Mouse (Mus musculus) G1E (cell line): Measurements from ENCODE around the gene Nos1ap. TPM values are rescaled to one million over a fixed set of nuclear protein-coding genes. Genes with fewer than 3 reads are reported as not detected.

ENCODE experiments used
- ATAC-seq: 2 replicates; pipeline ENCODE4 v1.8.0; 2016; ENCODE audit warnings: mild to moderate bottlenecking; ENCODE audit not compliant: insufficient number of reproducible peaks, poor library complexity, low FRiP score, severe bottlenecking; ENCODE audit errors: extremely low read depth
- DNase-seq: peaks from one replicate; pipeline ENCODE4 v3.0.0; 2012; ENCODE audit warnings: low spot score
- H3K27me3 ChIP-seq: 2 replicates; pipeline ENCODE4 v1.6.1; 2012; ENCODE audit warnings: mild to moderate bottlenecking, low read length, inconsistent platforms; ENCODE audit not compliant: insufficient read depth
- H3K36me3 ChIP-seq: replicated peaks from 2 replicates; pipeline ENCODE3; 2012; ENCODE audit warnings: mild to moderate bottlenecking, inconsistent platforms
- H3K4me1 ChIP-seq: 2 replicates; pipeline ENCODE4 v1.6.1; 2012; ENCODE audit warnings: low read depth, low read length, inconsistent platforms, mixed read lengths; ENCODE audit not compliant: insufficient read depth
- H3K4me3 ChIP-seq: 2 replicates; pipeline ENCODE4 v1.5.1; 2012; ENCODE audit warnings: low read depth, mild to moderate bottlenecking, inconsistent platforms, low read length, moderate library complexity, mixed read lengths
- H3K9me3 ChIP-seq: replicated peaks from 2 replicates; pipeline ENCODE4 v1.6.1; 2012; ENCODE audit warnings: inconsistent platforms
- CTCF ChIP-seq: IDR thresholded peaks from 2 replicates; pipeline ENCODE4 v1.5.1; 2012; ENCODE audit warnings: low read depth, low read length, inconsistent platforms, mixed read lengths
- GATA1 ChIP-seq: IDR thresholded peaks from 2 replicates; pipeline ENCODE4 v1.6.1; 2012; ENCODE audit warnings: borderline replicate concordance, low read length, inconsistent platforms, mixed read lengths
- GATA2 ChIP-seq: IDR thresholded peaks from 2 replicates; pipeline ENCODE4 v1.6.1; 2012; ENCODE audit warnings: low read depth, low read length, inconsistent platforms, borderline replicate concordance
- POLR2AphosphoS5 ChIP-seq: IDR thresholded peaks from 2 replicates; pipeline ENCODE4 v1.6.1; 2012; ENCODE audit warnings: low read depth, low read length, inconsistent platforms; ENCODE audit not compliant: insufficient replicate concordance
- TAL1 ChIP-seq: conservative IDR thresholded peaks from 2 replicates; pipeline ENCODE4 v1.6.1; 2012; ENCODE audit warnings: low read depth, low read length, inconsistent platforms, mixed read lengths
- polyA plus RNA-seq: library from polyadenylated mRNA; stranded (reverse); fragments of >175 nt; gene quantifications from 2 replicates; pipeline ENCODE4 v1.2.3, GENCODE M21; 2012
- total RNA-seq, 2 experiments: library from RNA; stranded (forward) in 1 of 2; stranded (reverse) in 1 of 2; fragments of 200-1000 nt in 1 of 2; fragments of >200 nt in 1 of 2; fragmentation: Nextera tagmentation in 1 of 2; gene quantifications; 2 replicates each; pipeline ENCODE4 v1.2.3; 2014 to 2017

Gene Nos1ap
- total and polyA plus RNA-seq, 3 experiments = 1.6 to 18.2 (median 6.1) TPM

DNA sequence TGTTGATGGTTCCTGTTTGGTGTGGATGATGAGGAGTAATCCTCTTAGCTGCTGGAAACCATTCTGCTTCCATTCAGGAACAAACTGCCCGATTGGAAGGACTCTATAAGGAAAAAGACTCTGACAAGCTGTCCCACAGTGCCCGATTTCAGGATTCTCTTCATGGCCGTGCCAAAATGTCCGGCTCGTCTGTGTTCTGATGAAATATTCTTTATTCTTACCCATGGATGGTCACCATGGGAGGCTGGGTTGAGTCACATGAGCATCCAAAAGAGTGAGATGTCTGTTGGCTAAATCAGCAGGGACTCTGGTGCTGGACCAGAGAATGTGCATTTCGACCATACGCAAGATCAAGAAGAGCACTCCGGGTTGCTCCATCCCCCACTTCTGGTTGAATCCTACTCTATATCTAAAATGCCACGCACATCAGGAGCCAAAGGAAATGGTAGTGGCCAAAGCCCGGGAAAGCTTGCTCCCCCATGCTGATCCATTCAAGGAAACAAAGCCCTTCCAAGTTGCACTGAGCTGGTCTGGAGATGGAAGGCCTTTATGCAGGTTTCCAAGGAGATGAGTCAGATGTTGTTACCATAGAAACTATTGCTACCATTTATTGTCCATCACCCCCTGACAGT is 165.3 kb downstream of the Nos1ap start:
- ATAC-seq (no peak), DNase-seq (no peak)
- Histone ChIP-seq H3K36me3 (no peaks in the 10 kb centered on the region), H3K9me3 (no peaks in the 10 kb centered on the region), H3K27me3 (no peaks in the 10 kb centered on the region; the same call in 1 of the 2 replicates), H3K4me3 (no peak overlapping the region), H3K4me1 (no peaks in the 10 kb centered on the region)
- TF ChIP-seq GATA1 (no peak), TAL1 (no peak), CTCF (no peak)

DNA sequence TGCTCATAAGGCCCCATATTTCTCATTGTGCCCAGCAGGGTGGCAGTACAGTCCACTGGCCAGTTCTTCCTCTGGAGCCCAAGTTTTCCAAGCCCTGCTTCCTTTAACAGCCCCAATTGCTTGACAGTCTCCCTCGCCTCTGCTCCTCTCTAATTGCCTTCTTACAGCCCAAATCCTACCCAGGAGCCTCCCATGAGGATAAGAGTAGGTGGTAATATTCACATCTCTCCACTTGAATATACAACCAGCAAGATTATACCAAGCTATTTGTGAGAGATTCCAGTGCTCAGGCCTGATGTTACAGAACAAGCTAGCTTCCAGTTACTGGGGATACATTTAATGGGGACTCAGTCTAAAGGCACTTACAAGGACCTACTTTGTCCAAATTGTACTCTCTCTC is 166.6 kb downstream of the Nos1ap start:
- DNase-seq = no peak
- ATAC-seq = no peak

DNA sequence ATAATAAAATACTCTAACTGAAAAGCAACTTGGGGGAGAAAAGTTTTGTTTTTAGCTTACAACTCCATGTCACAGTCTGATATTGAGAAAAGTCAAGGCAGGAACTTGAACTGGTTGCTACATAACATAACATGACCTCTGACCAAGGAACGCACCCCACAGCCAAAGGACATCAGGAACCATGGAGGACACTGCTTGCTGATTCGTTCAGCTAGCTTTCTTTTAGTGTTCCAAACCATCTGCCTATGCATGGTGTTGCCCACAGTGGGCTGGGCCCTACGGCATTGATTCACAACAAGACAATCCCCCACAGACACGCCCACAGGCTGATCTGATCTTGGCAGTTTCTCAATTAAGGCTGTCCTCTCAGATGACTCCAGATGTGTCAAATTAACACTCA is 167.5 kb downstream of the Nos1ap start:
- no peak for DNase-seq
- no peaks in the 10 kb centered on the region for H3K27me3 ChIP-seq
- no peak for TF ChIP-seq CTCF
- no peak for TF ChIP-seq GATA1
- TF ChIP-seq TAL1 = no peak
- TF ChIP-seq GATA2 = no peak
- no peak for TF ChIP-seq POLR2AphosphoS5
- H3K4me3 ChIP-seq = no peak overlapping the region
- no peaks in the 10 kb centered on the region for H3K4me1 ChIP-seq
- no peak for ATAC-seq
- no peaks in the 10 kb centered on the region for H3K9me3 ChIP-seq
- H3K36me3 ChIP-seq = no peaks in the 10 kb centered on the region

More for the DNA sequence above, 166.6 kb downstream of the Nos1ap start:
- no peaks in the 10 kb centered on the region for H3K36me3 ChIP-seq
- no peaks in the 10 kb centered on the region for H3K9me3 ChIP-seq
- H3K4me1 ChIP-seq = no peaks in the 10 kb centered on the region
- TF ChIP-seq CTCF = no peak
- TF ChIP-seq GATA1 = no peak
- TF ChIP-seq GATA2 = no peak
- TF ChIP-seq POLR2AphosphoS5 = no peak
- TF ChIP-seq TAL1 = no peak
- no peak overlapping the region for H3K4me3 ChIP-seq
- H3K27me3 ChIP-seq = no peaks in the 10 kb centered on the region

DNA sequence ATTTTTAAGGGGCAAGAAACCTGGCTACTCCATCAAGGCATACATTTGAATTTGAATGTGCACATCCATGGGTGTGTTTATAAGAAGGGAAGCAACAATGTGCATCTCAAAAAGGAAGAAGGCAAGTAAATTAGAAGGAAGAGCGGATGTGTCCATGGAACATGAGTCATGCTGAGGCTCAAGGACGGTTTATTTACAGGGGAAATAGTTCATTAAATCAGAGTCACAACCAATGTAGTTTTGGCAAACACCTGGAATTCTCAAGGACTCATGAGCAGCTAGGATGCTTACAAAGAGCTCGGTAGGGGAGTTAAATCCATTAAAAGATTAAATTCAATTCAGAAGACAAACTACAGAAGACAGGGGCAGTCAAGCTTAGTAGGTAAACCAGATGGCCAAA is 169.7 kb downstream of the Nos1ap start:
- TF ChIP-seq GATA1 (no peak), TAL1 (no peak), POLR2AphosphoS5 (no peak), CTCF (no peak), GATA2 (no peak)

DNA sequence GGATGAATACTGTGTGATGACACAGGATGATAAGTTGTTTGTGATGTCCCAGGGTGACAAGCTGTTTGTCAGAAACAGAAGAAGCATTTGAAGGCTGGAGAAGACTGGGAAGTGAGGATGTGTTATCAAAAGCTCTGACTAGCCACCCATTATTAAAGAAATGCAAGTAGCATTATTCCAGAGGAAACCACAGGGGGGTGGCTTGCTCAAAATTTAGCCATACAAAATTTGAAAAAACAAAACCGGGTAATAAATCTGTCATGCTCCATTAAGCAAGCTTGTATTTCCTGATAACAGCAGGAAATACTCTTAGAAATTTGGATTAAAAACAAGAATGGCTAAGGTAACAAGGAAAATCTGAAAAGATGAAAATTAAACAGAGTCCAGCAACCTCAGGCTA is 171.5 kb downstream of the Nos1ap start:
- no peak for TF ChIP-seq GATA1
- TF ChIP-seq CTCF = no peak
- TF ChIP-seq POLR2AphosphoS5 = no peak
- no peak for TF ChIP-seq GATA2
- TF ChIP-seq TAL1 = no peak
- Histone ChIP-seq H3K9me3 (no peaks in the 10 kb centered on the region), H3K27me3 (peaks cover 2% of the 10 kb centered on the region; the same call in 1 of the 2 replicates), H3K4me1 (no peaks in the 10 kb centered on the region), H3K4me3 (no peak overlapping the region), H3K36me3 (no peaks in the 10 kb centered on the region)
- DNase-seq (no peak), ATAC-seq (no peak)

More for the DNA sequence above, 169.7 kb downstream of the Nos1ap start:
- H3K27me3 ChIP-seq = peaks cover 2% of the 10 kb centered on the region; the same call in 1 of the 2 replicates
- H3K9me3 ChIP-seq = no peaks in the 10 kb centered on the region
- no peaks in the 10 kb centered on the region for H3K4me1 ChIP-seq
- ATAC-seq (no peak), DNase-seq (no peak)
- H3K4me3 ChIP-seq = no peak overlapping the region
- no peaks in the 10 kb centered on the region for H3K36me3 ChIP-seq

DNA sequence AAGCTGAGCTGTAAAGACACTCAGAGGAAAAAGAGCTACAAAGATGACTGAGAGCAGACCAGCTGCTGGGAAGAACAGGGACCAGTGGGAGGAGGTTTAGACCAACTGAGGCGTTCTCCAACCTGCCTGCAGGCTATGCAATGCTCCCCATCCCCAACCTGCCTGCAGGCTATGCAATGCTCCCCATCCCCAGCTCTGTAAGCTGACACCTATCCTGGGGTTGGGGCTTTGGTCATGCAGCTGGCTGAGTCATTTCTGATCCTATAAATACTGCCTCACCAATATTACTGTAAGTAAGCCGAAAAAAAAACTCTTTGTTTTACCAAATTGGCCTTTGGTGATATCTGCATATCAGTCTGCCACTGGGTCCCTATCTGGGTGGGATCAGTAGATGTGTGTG is 172.7 kb downstream of the Nos1ap start:
- Histone ChIP-seq H3K9me3 (no peaks in the 10 kb centered on the region), H3K36me3 (no peaks in the 10 kb centered on the region), H3K27me3 (peaks cover 2% of the 10 kb centered on the region; the same call in 1 of the 2 replicates), H3K4me3 (no peak overlapping the region), H3K4me1 (no peaks in the 10 kb centered on the region)
- no peak for TF ChIP-seq GATA1
- no peak for TF ChIP-seq CTCF
- TF ChIP-seq TAL1 = no peak
- no peak for TF ChIP-seq POLR2AphosphoS5
- no peak for TF ChIP-seq GATA2
- ATAC-seq (no peak), DNase-seq (no peak)
